In the genomic region with DNA sequence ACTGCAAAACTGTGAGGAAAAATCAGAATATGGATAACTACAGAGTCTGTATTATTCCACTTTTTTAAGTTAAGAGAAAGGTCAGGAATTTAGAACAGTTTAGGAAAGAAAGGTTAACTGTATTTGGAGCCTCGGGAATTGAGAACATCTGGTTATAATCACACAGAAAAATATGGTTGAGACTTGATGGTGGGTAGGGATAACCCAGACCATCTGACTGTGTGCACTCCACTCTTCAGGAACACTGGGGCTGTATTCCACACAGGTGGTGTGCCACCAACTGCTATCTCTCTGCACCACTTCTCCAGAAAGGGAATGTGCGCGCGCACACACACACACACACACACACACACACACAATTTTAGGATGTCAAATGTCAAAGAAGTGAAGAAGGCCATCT, we compare ENCODE assay signal across 12 mouse cellular contexts.
"Had no signal": no experiment of that assay in that cellular context is flagged by ENCODE, and none has a peak within 500 bp of the region (broad histone marks: within the 10 kb centered on the region; RNA-seq: fewer than 3 reads in every experiment).

No protein-coding gene starts in this region.

- H3K27ac ChIP-seq: kidney, embryonic 15.5 days; limb, embryonic 15.5 days; liver, embryonic 12.5 days; macrophage; neural tube, embryonic 13.5 days; stomach, embryonic 15.5 days had no signal

- H3K4me3 ChIP-seq: kidney, embryonic 15.5 days; limb, embryonic 15.5 days; liver, embryonic 12.5 days; neural tube, embryonic 13.5 days; stomach, embryonic 15.5 days had no signal

- H3K4me1 ChIP-seq: kidney, embryonic 15.5 days; limb, embryonic 15.5 days; liver, embryonic 12.5 days; neural tube, embryonic 13.5 days; stomach, embryonic 15.5 days had no signal

- ATAC-seq: liver, embryonic 12.5 days had no signal

- H3K27me3 ChIP-seq: kidney, embryonic 15.5 days; limb, embryonic 15.5 days; liver, embryonic 12.5 days; neural tube, embryonic 13.5 days; stomach, embryonic 15.5 days had no signal

- H3K9ac ChIP-seq: kidney, embryonic 15.5 days; limb, embryonic 15.5 days; liver, embryonic 12.5 days; lung, embryonic 14.5 days; neural tube, embryonic 13.5 days; stomach, embryonic 15.5 days had no signal

- H3K4me2 ChIP-seq: kidney, embryonic 15.5 days; limb, embryonic 15.5 days; liver, embryonic 12.5 days; lung, embryonic 14.5 days; neural tube, embryonic 13.5 days; stomach, embryonic 15.5 days had no signal

- DNase-seq: kidney, adult 2 months; kidney, postnatal 14 days; lung, embryonic 14.5 days; lung, postnatal 10 days; right cerebral cortex, postnatal 14 days; thymus, postnatal 36 days had no signal

- H3K36me3 ChIP-seq: kidney, embryonic 15.5 days; limb, embryonic 15.5 days; liver, embryonic 12.5 days; neural tube, embryonic 13.5 days; stomach, embryonic 15.5 days had no signal

- H3K9me3 ChIP-seq: kidney, embryonic 15.5 days; limb, embryonic 15.5 days; liver, embryonic 12.5 days; neural tube, embryonic 13.5 days; stomach, embryonic 15.5 days had no signal
